Mouse (Mus musculus): ENCODE measurements around the gene Zmiz1.

Gene Zmiz1

DNA sequence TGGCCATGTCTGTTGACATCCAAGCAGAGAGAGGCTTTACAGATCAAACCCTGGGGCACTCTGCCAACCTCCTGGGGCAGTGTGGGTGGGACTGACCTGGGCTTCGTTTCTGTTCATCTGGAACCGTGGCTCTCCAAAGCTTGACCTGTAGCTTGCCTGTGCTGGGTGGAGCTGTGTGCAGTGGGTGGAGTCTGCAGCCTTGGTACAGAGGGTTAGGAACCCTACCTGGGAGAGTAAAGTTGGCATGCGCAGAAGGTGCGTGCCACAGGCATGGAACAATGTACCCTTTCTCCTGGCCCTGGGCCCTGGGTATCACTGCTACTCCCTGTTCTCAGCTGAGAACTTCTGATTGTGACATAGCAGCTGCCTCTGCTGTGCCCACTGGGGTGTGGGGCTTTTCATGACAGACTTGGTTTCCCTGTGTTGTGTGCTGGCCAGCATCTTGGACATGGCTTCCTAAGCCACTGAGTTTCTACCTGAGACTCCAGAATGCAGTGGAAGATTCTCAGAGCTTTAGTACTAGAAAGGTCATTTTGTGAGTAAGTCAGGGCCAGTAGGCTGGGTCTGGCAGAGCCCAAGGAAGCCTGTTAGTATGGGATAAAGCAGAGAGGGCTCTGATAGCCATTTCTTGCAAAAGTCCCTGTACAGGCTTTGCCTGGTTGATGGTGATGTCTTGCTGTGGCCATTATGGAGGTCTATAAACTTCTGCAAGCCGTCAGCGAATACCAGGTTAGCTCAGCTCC lies 30.5 kb downstream of the Zmiz1 start:
- DNase-seq (ENCODE audit: low read depth, low spot score): peak; percentile 58

DNA sequence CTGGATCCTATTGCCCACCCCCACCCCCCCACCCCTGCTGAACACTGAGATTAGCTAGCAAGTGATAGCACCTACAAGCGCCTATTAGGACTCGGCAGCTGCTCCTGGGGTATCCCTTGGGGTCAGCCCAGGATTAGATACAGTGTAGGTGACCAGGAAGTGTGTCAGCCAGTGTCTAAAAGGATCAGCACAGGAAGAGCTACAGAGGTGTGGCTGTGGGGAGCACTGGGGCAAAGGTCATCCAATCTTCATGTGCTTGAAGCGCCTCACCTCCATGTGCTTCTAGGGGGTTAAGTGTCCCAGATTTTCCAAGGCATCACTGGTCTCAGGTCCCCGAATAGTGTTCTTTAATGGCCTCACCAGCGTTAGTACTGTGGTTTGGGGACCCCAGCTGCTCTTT lies 33.0 kb downstream of the Zmiz1 start:
- no peak for DNase-seq (ENCODE audit: low read depth, low spot score)

DNA sequence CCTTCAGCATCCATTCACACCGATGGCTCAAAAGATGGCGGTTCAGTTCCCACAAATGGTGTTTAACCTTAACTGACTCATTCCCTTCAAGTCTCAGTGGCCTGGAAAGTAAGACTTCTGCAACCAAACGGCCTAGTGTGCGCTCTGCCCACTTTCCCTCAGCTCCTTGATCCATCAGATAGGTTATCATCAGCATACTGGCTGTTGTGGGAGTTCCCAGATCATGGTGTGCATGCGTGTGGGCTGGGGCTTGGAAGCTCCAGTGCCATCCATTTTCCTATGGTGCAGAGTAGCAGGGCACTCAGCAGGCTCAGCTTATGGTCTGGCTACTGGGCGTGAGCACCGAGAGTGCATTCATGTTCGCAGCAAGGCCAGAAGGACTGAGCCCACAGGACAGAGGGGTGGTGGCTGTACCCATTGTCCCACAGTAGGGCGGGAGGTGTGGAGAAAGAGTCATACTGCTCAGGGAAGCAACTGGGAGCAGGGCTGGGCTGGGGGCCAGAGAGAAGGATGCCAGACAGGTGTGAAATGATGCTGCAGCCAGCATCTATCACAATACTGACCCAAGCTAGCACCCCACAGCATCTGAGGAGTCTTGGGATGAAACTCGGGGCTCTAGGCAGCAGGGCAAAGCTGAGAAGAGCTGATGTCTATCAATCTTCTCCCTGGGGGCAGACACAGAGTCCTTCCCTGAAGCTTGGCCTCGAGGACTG lies 33.7 kb downstream of the Zmiz1 start:
- no peak for DNase-seq (ENCODE audit: low read depth, low spot score)

DNA sequence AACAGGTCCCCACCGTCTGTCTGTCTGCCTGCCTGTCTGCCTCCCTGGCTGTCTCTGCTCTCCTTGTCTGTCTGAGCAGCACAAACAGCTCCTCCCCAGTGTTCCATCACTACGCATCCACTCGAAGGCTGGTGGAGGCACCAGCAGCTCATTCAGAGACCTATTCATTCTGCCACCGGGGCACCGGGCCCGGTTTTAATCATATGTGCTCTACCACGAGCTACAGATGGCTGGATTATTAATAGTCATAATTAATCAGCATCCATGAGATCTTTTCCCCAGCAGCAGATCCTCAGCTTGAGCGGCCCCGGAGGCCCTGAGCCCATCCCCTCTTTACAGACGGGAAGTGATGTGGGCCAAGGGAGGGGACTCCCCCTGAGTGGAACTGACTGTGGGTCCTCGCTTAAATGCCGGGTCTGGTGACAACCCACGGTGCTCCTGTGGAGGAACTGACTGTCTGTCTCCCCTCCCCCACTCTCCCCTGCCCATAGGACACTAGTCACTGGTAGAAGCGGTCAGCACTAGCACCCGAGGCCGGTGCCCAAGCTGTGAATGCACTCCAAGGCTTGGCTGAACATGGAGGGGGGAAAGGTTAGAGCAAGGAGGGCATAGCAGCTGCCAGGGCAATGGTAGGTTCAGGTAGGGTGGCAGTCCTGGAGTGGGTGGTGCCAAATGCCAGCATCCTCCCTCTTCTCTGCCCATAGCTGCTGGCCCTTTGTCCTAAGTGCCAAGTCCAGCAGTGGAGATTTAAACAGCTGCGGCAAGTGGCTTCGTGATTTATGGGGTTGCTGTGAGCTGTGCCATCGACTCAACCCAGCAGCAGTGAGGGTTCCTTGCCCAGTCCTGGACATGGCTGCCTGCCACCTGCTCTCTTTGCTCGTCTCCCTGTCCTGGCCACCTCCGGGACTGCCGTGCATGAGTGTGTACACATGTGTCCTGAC lies 34.6 kb downstream of the Zmiz1 start:
- peak; percentile 83 for DNase-seq (ENCODE audit: low read depth, low spot score)

DNA sequence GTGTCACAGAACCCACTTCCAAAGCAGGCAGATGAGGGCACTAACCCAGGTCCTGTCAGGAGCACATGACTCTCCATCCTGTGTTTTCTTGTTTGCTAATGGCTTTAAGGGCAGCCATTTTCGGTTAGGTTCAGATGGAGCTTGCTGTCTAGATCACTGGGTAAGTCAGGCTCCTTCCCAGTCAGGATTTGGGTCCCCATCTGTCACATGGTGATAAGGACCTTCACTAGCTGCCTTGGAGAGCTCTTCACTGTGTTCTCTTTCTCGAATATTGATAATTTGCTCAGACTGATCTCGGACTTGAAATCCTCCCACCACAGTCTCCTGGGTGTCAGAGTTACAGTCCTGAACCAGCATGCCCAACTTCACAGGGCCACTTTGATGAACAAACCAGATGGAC lies 35.8 kb downstream of the Zmiz1 start:
- DNase-seq (ENCODE audit: low read depth, low spot score): no peak

DNA sequence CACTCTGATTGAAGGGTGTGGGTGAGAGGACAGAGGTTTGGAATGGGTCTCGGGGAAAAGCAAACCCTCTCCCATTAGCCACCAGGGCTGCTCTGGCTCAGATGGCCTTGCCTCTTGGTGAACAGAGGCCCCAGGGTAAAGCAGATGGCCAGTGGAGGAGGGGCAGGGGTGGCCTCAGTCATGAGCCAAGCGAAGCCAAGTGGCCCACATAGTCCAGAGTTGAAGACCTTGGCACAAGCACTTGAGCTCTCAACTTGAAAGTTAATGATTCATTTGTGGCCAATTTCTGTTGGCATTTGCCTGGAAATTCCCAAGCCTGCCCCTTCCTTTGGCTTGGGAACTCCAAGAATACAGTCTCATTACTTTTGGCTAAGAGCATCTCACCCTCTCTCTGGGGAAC lies 37.1 kb downstream of the Zmiz1 start:
- DNase-seq (ENCODE audit: low read depth, low spot score): peak; percentile 92

DNA sequence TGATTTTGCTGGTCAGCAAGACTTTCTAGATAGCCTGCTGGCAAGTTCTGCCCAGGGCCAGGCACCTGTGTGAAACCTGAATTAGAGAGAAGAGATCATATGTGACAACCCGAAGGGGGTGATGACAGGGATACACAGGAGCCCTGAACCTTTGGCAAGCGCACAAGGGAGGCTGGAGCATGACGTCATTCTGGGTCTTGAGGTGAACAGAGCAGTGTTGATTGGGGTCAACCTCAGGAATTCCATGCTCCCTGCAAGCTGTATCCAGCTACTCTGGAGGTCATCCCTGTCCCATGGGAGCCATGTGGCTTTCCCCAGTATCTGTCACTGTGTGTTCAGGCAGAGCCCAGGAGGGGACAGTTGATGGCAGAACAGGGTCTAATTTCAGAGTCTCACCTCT lies 38.0 kb downstream of the Zmiz1 start:
- no peak for DNase-seq (ENCODE audit: low read depth, low spot score)

DNA sequence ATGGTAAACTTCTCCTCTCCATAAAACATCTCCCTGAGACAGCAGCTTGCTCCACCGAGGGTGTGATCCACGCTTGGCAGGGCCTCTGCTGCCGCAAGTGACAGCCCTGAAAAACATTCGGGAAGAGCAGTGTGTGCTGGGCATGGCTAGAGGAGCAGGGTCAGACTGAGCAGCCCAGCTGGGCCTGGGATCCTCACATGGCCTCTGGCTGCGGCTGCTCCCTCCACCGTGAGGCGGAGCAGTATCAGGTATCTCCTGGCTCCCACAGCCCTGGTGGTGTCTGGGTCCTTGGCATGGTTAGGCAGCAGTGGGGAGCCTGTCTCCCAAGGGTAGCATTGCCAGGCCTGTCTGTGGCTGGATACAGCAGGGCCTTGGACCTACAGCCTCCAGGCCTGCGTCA lies 38.6 kb downstream of the Zmiz1 start:
- peak; percentile 79 for DNase-seq (ENCODE audit: low read depth, low spot score)

DNA sequence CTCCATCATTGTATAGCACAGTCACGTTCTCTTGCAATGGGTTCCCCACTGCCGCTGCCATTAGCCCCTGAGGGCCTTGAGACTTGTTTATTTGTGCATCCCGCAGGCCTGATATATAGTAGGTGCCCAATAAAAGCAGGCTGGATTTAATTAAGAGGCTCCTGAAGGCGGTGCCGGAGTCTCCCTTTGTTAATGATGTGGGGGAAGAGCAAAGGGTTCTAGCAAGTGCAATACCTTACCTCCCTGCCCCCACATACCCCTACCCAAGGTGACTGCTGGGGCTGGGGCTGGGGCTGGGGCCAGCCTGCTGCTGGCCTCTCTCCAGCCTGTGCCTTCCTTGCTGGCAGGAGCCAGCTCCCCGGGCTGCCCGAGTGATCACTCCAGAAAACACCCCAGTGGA lies 39.4 kb downstream of the Zmiz1 start:
- no peak for DNase-seq (ENCODE audit: low read depth, low spot score)

DNA sequence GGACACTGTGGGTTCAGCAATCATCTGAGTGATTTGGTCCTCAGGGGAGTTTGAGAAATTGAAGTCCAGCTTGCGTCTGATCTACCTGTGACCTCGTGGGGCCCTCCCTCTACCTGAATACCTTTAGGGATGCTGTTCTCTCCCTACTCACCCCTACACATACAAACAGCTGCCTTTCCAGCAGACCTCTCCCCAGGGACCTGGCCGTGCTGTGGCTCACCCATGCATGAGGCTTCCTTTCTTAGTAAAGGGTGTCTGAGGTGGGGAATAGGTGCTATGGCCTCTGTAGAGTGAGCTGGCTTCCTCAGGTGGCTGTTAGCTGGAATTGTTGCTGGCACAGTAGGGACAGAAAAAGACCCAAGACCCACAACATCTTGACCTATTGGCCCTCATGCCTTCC lies 40.5 kb downstream of the Zmiz1 start:
- no peak for DNase-seq (ENCODE audit: low read depth, low spot score)

DNA sequence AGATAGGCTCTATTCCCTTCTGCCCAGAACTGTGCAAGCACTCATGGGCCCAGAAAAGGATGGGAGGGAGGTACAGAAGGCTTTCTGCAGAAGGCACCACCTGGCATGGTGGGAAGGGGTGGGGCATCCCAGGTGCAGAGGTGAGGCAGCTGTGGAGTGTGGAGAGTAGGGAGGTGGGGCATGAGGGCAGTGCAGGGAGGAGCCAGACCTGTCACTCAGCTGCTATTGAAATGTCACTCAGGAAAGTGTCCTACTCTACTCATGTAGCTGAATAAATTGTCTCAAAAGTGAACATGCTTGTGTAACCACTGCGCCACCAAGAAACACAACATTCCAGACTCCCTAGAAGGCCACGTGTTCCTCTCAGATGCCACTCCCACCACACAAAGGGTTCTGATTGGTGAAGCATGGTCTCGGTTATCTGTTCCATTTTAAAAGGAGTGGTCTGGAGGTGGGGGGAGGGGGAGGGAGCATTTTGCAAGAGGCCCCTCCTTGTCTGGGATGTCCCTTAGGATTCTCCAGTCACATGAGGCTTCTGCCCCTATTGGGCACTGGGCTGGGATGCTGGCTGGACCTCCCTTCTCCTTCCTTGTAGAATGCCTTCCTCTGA lies 41.6 kb downstream of the Zmiz1 start:
- no peak for DNase-seq (ENCODE audit: low read depth, low spot score)

DNA sequence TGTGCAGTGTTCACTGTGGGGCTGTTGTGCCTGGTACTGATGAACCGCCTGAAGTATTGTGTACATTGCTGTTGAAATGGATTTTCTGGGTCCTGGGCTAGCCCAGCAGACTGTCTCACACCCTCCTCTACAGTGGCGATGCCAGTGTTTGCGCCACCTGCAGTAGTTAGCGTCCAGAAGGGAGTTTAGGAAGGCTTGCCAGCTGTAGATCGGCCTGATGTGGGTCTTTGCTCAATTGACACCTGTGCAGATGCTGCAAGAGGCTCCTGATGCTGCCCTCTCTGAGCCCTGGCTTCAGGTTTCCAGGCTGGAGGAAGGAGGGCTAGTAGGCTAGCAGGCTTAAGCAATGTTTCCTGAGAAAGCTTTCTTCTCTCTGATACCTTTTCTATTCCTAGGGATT lies 42.5 kb downstream of the Zmiz1 start:
- DNase-seq (ENCODE audit: low read depth, low spot score): no peak

DNA sequence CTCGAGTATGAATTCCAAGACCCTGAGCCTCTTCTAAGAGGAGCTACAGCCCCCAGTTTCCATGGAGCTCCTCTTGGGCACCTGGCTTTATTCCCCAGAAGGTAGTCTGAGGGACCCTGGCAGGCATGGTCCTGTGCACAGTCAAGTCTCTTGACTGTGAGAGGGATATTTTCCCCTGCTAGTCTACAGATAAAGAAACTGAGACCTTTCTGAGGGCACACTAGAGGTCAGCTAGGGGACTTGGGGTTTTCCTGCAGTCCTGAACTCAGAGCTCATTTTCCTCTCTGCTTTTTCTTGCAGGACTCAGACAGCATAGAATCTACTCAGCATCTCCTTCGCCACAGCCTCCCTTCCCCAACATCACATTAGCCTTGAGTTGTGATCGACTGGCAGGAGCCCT lies 43.4 kb downstream of the Zmiz1 start:
- no peak for DNase-seq (ENCODE audit: low read depth, low spot score)

DNA sequence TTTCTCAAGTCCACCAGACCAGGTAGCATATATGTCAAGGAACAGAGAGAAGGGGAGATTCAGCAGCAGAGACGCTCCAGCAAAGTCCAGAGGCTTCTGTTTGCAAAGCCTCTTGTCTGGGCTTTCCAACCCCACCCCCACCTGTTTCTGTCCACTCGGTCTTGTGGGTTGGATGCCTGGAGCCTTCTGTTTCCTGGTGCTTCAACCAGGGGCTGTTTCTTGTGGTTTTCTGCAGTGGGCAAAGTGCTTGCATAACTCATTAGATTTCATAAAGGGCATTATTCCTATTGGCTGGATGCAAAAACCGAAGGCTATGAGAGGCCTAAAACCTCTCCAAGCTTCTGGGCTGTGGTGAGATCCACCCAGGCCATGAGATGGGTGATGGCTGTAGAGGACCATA lies 45.3 kb downstream of the Zmiz1 start:
- no peak for DNase-seq (ENCODE audit: low read depth, low spot score)

DNA sequence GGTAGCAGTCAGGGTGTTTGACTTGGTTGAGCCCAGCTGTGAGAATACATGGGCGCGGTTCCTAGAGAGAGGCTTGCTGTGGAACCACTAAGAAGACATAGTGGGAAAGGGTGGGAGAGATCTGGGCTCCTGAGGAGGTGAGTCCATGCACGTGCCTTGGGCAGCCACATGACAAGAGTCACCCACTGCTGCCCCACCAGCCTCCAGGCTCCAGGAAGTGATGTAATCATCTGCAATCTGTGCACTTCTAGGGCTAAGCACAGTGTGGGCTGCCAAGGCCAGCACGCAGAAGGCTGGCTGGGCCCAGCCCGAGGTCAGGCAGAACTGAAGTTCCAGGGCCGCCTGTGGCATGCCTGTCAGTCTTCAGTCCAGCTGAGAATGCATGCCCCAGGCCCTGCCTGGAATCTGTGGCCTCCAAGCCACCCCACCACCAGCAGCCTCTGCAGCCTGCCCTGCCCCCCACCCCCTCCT lies 46.3 kb downstream of the Zmiz1 start:
- peak; percentile 65 for DNase-seq (ENCODE audit: low read depth, low spot score)

DNA sequence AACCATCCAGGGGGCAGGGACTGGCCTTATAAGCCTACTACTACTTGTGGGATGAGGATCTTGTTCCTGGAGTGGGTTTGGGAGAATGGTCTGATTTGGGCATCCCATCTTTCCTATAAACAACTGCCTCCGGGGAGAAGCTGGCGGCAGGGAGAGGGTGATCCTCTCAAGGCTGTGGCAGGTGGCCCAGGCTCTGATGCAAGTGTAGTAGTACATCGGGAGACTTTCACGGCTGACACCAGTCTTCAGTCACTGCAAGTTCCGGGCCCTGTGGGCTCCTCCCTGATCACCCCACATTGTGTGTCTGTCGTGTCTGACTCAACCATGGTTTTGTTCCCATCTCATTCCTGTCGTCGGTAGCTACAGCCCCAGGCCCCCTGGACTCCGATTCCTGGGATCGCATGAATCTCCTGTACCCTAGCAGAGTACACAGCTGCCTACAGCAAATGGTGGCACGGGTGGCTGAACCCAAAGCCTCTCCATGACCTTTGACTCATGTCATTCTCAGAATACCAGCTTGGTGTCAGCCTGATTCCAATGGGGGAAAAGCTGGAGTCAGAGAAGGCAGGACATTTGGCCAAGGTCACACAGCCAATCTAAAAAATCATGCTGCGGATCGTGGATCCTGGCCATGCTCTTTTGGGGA lies 49.2 kb downstream of the Zmiz1 start:
- no peak for DNase-seq (ENCODE audit: low read depth, low spot score)

DNA sequence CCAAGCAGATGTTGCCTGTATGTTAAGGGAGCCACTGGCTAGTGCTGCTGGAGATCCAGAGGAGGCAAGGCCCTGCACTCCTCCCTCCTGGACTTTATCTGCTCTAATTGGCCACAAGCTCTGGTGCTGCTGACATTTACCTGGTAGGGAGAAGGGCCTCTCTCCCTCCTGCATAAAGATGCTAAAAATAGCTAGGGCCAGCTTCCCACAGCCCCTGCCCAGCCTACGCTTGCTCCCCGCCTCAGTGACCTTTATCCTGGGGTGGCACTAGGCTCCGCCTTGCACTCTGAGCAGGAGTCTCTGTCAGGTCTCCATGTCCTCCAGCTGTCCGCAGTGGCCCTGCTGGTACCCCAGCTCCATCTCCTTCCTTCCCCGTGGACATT lies 49.8 kb downstream of the Zmiz1 start:
- DNase-seq (ENCODE audit: low read depth, low spot score): no peak

DNA sequence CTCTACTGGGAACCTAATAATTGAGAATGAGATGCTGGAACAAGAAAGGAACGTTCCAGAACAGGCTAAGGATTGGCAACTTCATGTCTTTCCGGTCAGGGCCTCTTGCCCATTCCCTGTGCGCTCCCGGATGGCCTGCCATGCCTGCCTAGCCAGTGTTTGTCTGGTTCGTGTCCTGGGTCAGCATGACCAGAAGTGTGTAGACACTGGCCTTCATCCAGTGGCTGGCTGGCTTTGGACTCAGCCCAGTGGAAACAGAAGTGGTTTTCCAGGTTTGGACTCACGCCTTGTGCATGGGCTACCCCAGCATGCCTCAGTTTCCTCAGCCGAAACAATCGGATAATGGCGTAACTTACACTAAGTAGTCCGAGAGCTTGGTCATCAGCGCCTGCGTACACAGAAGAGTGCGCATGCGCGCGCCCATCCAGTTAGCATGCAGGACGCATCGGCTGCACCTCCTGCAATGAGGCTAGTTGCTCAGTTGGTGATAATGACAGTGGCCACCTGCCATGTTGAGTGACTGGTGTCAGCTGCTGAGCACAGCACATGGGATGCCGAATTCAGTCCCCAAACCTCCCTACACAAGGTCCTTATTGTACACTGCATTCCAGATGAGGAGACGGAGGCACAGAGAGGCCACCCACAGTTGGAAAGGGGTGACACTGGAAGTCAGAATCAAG lies 50.6 kb downstream of the Zmiz1 start:
- no peak for DNase-seq (ENCODE audit: low read depth, low spot score)

DNA sequence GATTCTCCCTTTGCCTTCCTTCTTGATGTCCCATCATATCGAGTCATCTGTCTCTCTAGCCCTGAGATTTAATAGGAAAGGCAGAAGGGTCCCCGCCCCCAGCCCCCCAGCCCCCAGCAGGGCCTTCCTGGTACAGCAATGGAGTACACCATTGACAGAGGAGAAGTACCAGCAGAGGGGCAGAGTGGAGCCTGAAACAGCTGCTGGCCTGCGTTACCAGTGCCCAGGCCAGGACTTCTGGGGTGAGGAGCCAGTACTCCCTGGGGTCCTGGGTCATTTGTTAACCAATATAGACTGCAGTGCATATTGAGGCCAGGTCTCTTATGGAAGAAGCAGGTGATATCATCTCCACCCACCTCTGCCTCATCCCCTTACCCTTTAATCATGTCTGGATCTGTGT lies 51.4 kb downstream of the Zmiz1 start:
- no peak for DNase-seq (ENCODE audit: low read depth, low spot score)

DNA sequence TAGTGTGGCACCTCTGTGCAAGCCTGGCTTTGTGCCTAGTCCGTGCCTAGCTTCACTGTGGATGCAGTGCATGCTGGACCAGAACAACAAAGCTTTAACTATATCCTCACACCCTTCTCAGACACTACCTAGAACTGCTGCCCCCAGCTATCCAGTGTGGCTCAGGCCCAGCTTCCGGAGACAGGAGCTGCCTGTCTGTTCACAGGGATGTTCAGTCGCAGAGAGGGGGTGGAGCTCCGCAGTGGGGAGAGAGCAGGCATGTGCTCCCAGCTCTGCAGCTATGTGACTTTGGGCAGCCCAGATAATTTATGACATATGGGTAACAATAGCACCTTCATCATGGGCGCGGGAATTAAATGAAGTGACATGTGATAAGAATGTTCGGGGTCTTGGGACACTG lies 52.0 kb downstream of the Zmiz1 start:
- peak; percentile 56 for DNase-seq (ENCODE audit: low read depth, low spot score)

DNA sequence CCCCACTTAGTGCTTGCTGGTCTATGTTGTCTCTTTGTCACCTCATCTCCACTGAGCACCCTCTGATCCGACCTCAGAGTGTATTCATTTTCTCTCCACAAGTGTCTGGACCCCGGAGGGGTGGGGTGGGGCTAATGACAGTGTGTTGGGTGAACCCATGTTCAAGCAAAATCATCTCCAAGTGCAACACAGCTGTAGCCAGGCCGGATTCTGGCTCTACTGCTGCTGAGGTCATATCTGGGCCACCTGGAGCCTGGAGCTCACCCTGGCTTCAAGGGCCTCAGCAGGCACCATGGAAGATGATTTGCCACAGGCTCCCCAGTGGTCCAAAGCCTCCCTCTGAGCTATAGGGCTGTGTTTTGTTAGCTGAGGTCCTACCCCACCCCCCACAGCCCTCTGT lies 52.6 kb downstream of the Zmiz1 start:
- DNase-seq (ENCODE audit: low read depth, low spot score): no peak
